Comparison of ENCODE assay signal across 35 mouse cellular contexts in genomic region chr12:72953089-72953488, GRCm38 (mm10). TPM values are rescaled to one million over a fixed set of nuclear protein-coding genes. Genes with fewer than 3 reads are reported as not detected.
"Had no signal": no experiment of that assay in that cellular context is flagged by ENCODE, and none has a peak within 500 bp of the region (broad histone marks: within the 10 kb centered on the region; RNA-seq: fewer than 3 reads in every experiment).

No protein-coding gene starts in this region.

- H3K9ac ChIP-seq: embryonic facial prominence, embryonic 12.5 days; embryonic facial prominence, embryonic 13.5 days; embryonic facial prominence, embryonic 15.5 days; forebrain, embryonic 12.5 days; forebrain, embryonic 13.5 days; forebrain, embryonic 15.5 days; forebrain, postnatal 0 days had no signal

- H3K4me3 ChIP-seq: embryonic facial prominence, embryonic 10.5 days; embryonic facial prominence, embryonic 12.5 days; embryonic facial prominence, embryonic 13.5 days; embryonic facial prominence, embryonic 15.5 days; erythroblast, embryonic 14.5 days; forebrain, embryonic 10.5 days; forebrain, embryonic 12.5 days; forebrain, embryonic 13.5 days; forebrain, embryonic 15.5 days; gastrocnemius, adult 2 months; heart, adult 2 months had no signal

- H3K27ac ChIP-seq: embryonic facial prominence, embryonic 10.5 days; embryonic facial prominence, embryonic 12.5 days; embryonic facial prominence, embryonic 13.5 days; embryonic facial prominence, embryonic 15.5 days; forebrain, embryonic 10.5 days; forebrain, embryonic 12.5 days; forebrain, embryonic 13.5 days; forebrain, embryonic 15.5 days; gastrocnemius, adult 2 months; heart, adult 2 months had no signal

- H3K36me3 ChIP-seq: embryonic facial prominence, embryonic 10.5 days; embryonic facial prominence, embryonic 12.5 days; embryonic facial prominence, embryonic 13.5 days; embryonic facial prominence, embryonic 15.5 days; forebrain, embryonic 10.5 days; forebrain, embryonic 12.5 days; forebrain, embryonic 15.5 days had no signal

- H3K9me3 ChIP-seq: embryonic facial prominence, embryonic 10.5 days; embryonic facial prominence, embryonic 12.5 days; embryonic facial prominence, embryonic 13.5 days; embryonic facial prominence, embryonic 15.5 days; forebrain, embryonic 10.5 days; forebrain, embryonic 12.5 days; forebrain, embryonic 13.5 days; forebrain, embryonic 15.5 days had no signal

- H3K4me1 ChIP-seq: embryonic facial prominence, embryonic 10.5 days; embryonic facial prominence, embryonic 12.5 days; embryonic facial prominence, embryonic 13.5 days; embryonic facial prominence, embryonic 15.5 days; forebrain, embryonic 10.5 days; forebrain, embryonic 12.5 days; forebrain, embryonic 13.5 days; forebrain, embryonic 15.5 days had no signal

- DNase-seq: cerebellum, adult 8-10 months; cerebellum, adult 9-10 months; cerebellum, adult 9-11 months; cerebellum, postnatal 10 days; cerebellum, postnatal 14 days; cerebellum, postnatal 25 days; cerebellum, postnatal 36 days; embryo, embryonic 11 days; forebrain, postnatal 0 days; gastrocnemius, adult 2 months; gastrocnemius, postnatal 10 days; gastrocnemius, postnatal 14 days; gastrocnemius, postnatal 25 days; gastrocnemius, postnatal 36 days; heart, adult 18-20 months; heart, adult 2 months had no signal

- H3K4me2 ChIP-seq: embryonic facial prominence, embryonic 12.5 days; embryonic facial prominence, embryonic 13.5 days; embryonic facial prominence, embryonic 15.5 days; forebrain, embryonic 12.5 days; forebrain, embryonic 13.5 days; forebrain, embryonic 15.5 days had no signal

- ATAC-seq: forebrain, embryonic 13.5 days; forebrain, embryonic 14.5 days; forebrain, embryonic 15.5 days; forebrain, embryonic 16.5 days; forebrain, postnatal 0 days had no signal

RNA-seq across cellular contexts. Expression of gene 4930447C04Rik, which starts 12.5 kb away (rescaled TPM):
- total RNA-seq: gastrocnemius, adult 2 months had no signal
- polyA plus RNA-seq: erythroblast, embryonic 14.5 days; heart, adult 2 months had no signal

RNA-seq across cellular contexts. Expression of gene Six6, which starts 13.4 kb away (rescaled TPM):
- total RNA-seq: common myeloid progenitor, adult 5-6 weeks; gastrocnemius, adult 18-20 months; gastrocnemius, adult 2 months; gastrocnemius, adult 8-10 months; gastrocnemius, postnatal 10 days; gastrocnemius, postnatal 14 days; gastrocnemius, postnatal 25 days; gastrocnemius, postnatal 36 days; gastrocnemius, postnatal 4 days; granulocyte monocyte progenitor cell, adult 5-6 weeks; heart, adult 18-20 months; heart, adult 2 months; heart, adult 8-10 months had no signal
- polyA plus RNA-seq: cortical plate, adult 2 months; embryonic facial prominence, embryonic 13.5 days; erythroblast, embryonic 14.5 days; gonadal fat pad, adult 2 months; heart, adult 2 months had no signal
